Comparison of ENCODE assay signal across 8 mouse cellular contexts in genomic region chr9:31210749-31211689, GRCm38 (mm10). TPM values are rescaled to one million over a fixed set of nuclear protein-coding genes. Genes with fewer than 3 reads are reported as not detected.
DNase-seq lines count a peak whose midpoint lies in the region; ATAC-seq lines count a peak whose summit lies in the region.

No protein-coding gene starts in this region.

- peak overlapping the region; percentile 91 for H3K4me2 ChIP-seq in embryonic facial prominence, embryonic 14.5 days (ENCODE audit: low read depth, low read length)
- H3K4me2 ChIP-seq in heart, embryonic 11.5 days = peak overlapping the region; percentile 77
- peak overlapping the region; percentile 89 for H3K4me2 ChIP-seq in kidney, embryonic 14.5 days (replicated peaks; ENCODE audit: low read depth, low read length)
- H3K4me2 ChIP-seq in liver, embryonic 16.5 days (ENCODE audit: low read depth, low read length) = peak overlapping the region; percentile 64
- peak overlapping the region; percentile 80 for H3K4me2 ChIP-seq in neural tube, embryonic 15.5 days

- peak overlapping the region; percentile 90 for H3K9ac ChIP-seq in embryonic facial prominence, embryonic 14.5 days (ENCODE audit: low read depth, low read length)
- peak overlapping the region; percentile 83 for H3K9ac ChIP-seq in heart, embryonic 11.5 days (ENCODE audit: low read depth, low read length)
- H3K9ac ChIP-seq in kidney, embryonic 14.5 days (ENCODE audit: low read depth, low read length) = peak overlapping the region; percentile 90
- H3K9ac ChIP-seq in liver, embryonic 16.5 days (ENCODE audit: low read depth, low read length) = peak overlapping the region; percentile 93
- peak overlapping the region; percentile 89 for H3K9ac ChIP-seq in neural tube, embryonic 15.5 days (replicated peaks)

- H3K4me3 ChIP-seq in embryonic facial prominence, embryonic 14.5 days (ENCODE audit: low read depth, low read length) = peak overlapping the region; percentile 95
- H3K4me3 ChIP-seq in heart, embryonic 11.5 days (ENCODE audit: low read depth, low read length) = peak overlapping the region; percentile 88
- H3K4me3 ChIP-seq in kidney, embryonic 14.5 days (ENCODE audit: low read length) = peak overlapping the region; percentile 98
- H3K4me3 ChIP-seq in liver, embryonic 16.5 days (ENCODE audit: low read depth, low read length) = peak overlapping the region; percentile 94
- H3K4me3 ChIP-seq in neural tube, embryonic 15.5 days (replicated peaks) = peak overlapping the region; percentile 95

- no peaks in the 10 kb centered on the region for H3K27me3 ChIP-seq in embryonic facial prominence, embryonic 14.5 days (replicated peaks; ENCODE audit: control insufficient read depth, insufficient read depth, low read length)
- H3K27me3 ChIP-seq in heart, embryonic 11.5 days (ENCODE audit: control insufficient read depth, insufficient read depth, low read length) = no peaks in the 10 kb centered on the region
- no peaks in the 10 kb centered on the region for H3K27me3 ChIP-seq in kidney, embryonic 14.5 days (ENCODE audit: control insufficient read depth, insufficient read depth, low read length)
- no peaks in the 10 kb centered on the region for H3K27me3 ChIP-seq in liver, embryonic 16.5 days (ENCODE audit: control insufficient read depth, insufficient read depth, low read depth, low read length)
- H3K27me3 ChIP-seq in neural tube, embryonic 15.5 days (replicated peaks) = no peaks in the 10 kb centered on the region

- peak; percentile 14 to 22 for DNase-seq in CD8-positive naive resting alpha-beta T cell, adult 2 months (ENCODE audit: low read depth in 2 of 2, low spot score in 2 of 2)
- DNase-seq in adrenal gland, postnatal 36 days = peak; percentile 62 to 71
- no peak for DNase-seq in embryonic facial prominence, embryonic 14.5 days (ENCODE audit: low spot score)
- DNase-seq in thymus, postnatal 10 days (ENCODE audit: low spot score in 2 of 2) = peak; percentile 17 to 27

- H3K27ac ChIP-seq in embryonic facial prominence, embryonic 14.5 days (replicated peaks; ENCODE audit: low read depth, low read length) = peak overlapping the region; percentile 88
- H3K27ac ChIP-seq in heart, embryonic 11.5 days (ENCODE audit: low read depth, low read length) = peak overlapping the region; percentile 80
- peak overlapping the region; percentile 89 for H3K27ac ChIP-seq in kidney, embryonic 14.5 days (ENCODE audit: low read depth, low read length)
- H3K27ac ChIP-seq in liver, embryonic 16.5 days (ENCODE audit: low read length) = peak overlapping the region; percentile 89
- peak overlapping the region; percentile 96 for H3K27ac ChIP-seq in neural tube, embryonic 15.5 days (replicated peaks)

- WGBS in embryonic facial prominence, embryonic 14.5 days = 0% methylated on average over 24 of the region's 93 CpGs
- under 1% methylated on average over 80 of the region's 93 CpGs for WGBS in heart, embryonic 11.5 days (ENCODE audit: insufficient replicate concordance)
- WGBS in kidney, embryonic 14.5 days = under 1% methylated on average over 68 of the region's 93 CpGs
- under 1% methylated on average over 82 of the region's 93 CpGs for WGBS in liver, embryonic 16.5 days (ENCODE audit: insufficient replicate concordance)
- WGBS in neural tube, embryonic 15.5 days = under 1% methylated on average over 64 of the region's 93 CpGs

- ATAC-seq in embryonic facial prominence, embryonic 14.5 days (ENCODE audit: low read depth) = peak; percentile 56
- peak; percentile 51 for ATAC-seq in heart, embryonic 11.5 days (replicated peaks; ENCODE audit: insufficient number of reproducible peaks, low FRiP score, low TSS enrichment)
- ATAC-seq in kidney, embryonic 14.5 days (ENCODE audit: low FRiP score, low TSS enrichment) = peak; percentile 50
- ATAC-seq in liver, embryonic 16.5 days (ENCODE audit: low read depth) = peak; percentile 48
- ATAC-seq in neural tube, embryonic 15.5 days (ENCODE audit: low FRiP score) = peak; percentile 55

- no peaks in the 10 kb centered on the region for H3K36me3 ChIP-seq in embryonic facial prominence, embryonic 14.5 days (ENCODE audit: control insufficient read depth, insufficient read depth, low read length)
- no peaks in the 10 kb centered on the region for H3K36me3 ChIP-seq in heart, embryonic 11.5 days (ENCODE audit: control insufficient read depth, insufficient read depth, low read length)
- no peaks in the 10 kb centered on the region; the same call in 1 of the 2 replicates for H3K36me3 ChIP-seq in kidney, embryonic 14.5 days (ENCODE audit: control insufficient read depth, insufficient read depth, low read length)
- no peaks in the 10 kb centered on the region for H3K36me3 ChIP-seq in liver, embryonic 16.5 days (ENCODE audit: control insufficient read depth, insufficient read depth)
- H3K36me3 ChIP-seq in neural tube, embryonic 15.5 days = no peaks in the 10 kb centered on the region

- H3K9me3 ChIP-seq in embryonic facial prominence, embryonic 14.5 days (ENCODE audit: control insufficient read depth, low read length) = no peaks in the 10 kb centered on the region
- no peaks in the 10 kb centered on the region for H3K9me3 ChIP-seq in heart, embryonic 11.5 days (replicated peaks; ENCODE audit: control insufficient read depth, low read length)
- no peaks in the 10 kb centered on the region for H3K9me3 ChIP-seq in kidney, embryonic 14.5 days (ENCODE audit: control insufficient read depth, low read length)
- H3K9me3 ChIP-seq in liver, embryonic 16.5 days (replicated peaks; ENCODE audit: control insufficient read depth, low read length) = no peaks in the 10 kb centered on the region
- H3K9me3 ChIP-seq in neural tube, embryonic 15.5 days (replicated peaks) = no peaks in the 10 kb centered on the region

- peaks cover 17% of the 10 kb centered on the region for H3K4me1 ChIP-seq in embryonic facial prominence, embryonic 14.5 days (ENCODE audit: control insufficient read depth, insufficient read depth, low read length)
- H3K4me1 ChIP-seq in heart, embryonic 11.5 days (ENCODE audit: control insufficient read depth, insufficient read depth, low read length) = peaks cover 15% of the 10 kb centered on the region; the same call in 1 of the 2 replicates
- H3K4me1 ChIP-seq in kidney, embryonic 14.5 days (ENCODE audit: control insufficient read depth, insufficient read depth, low read length) = peaks cover 13% of the 10 kb centered on the region; the same call in 1 of the 2 replicates
- H3K4me1 ChIP-seq in liver, embryonic 16.5 days (ENCODE audit: control insufficient read depth, low read depth, low read length) = peaks cover 32% of the 10 kb centered on the region
- peaks cover 43% of the 10 kb centered on the region for H3K4me1 ChIP-seq in neural tube, embryonic 15.5 days

RNA-seq across cellular contexts. Expression of gene Aplp2, which starts 0.6 kb away (rescaled TPM):
- total RNA-seq in adrenal gland, postnatal 36 days (2021) = 100 to 1,000 TPM; 600 to 666 TPM
- 277 and 281 TPM in 2 replicates for polyA plus RNA-seq in embryonic facial prominence, embryonic 14.5 days (2014; fragmentation: Nextera tagmentation; extraction: Ambion mirVana)
- polyA plus RNA-seq in heart, embryonic 11.5 days (2014; fragmentation: Nextera tagmentation; extraction: Ambion mirVana) = 271 and 345 TPM in 2 replicates
- polyA plus RNA-seq in kidney, embryonic 14.5 days (2014; fragmentation: Nextera tagmentation; extraction: Ambion mirVana) = 179 and 315 TPM in 2 replicates
- 194 and 198 TPM in 2 replicates for polyA plus RNA-seq in liver, embryonic 16.5 days (2015; fragmentation: Nextera tagmentation; extraction: Ambion mirVana)
- polyA plus RNA-seq in neural tube, embryonic 15.5 days (2015; fragmentation: Nextera tagmentation; extraction: Ambion mirVana) = 450 and 456 TPM in 2 replicates
